Mouse (Mus musculus) midbrain, embryonic 13.5 days (tissue): ENCODE measurements around the gene Cldn10. TPM values are rescaled to one million over a fixed set of nuclear protein-coding genes. Genes with fewer than 3 reads are reported as not detected.
A peak's percentile ranks its signal among the peaks of the same experiment; 100 is the strongest.

ENCODE experiments used
- ATAC-seq: fragments of 200-750 bp; cut with Nextera tagmentation; 2 replicates; pipeline ENCODE4 v1.8.0; 2017; ENCODE audit warnings: mild to moderate bottlenecking, moderate TSS enrichment, moderate library complexity
- H3K27ac ChIP-seq: fragments of 300-500 bp; sonication (generic); 2 replicates; pipeline ENCODE4 v1.5.1; 2015; ENCODE audit warnings: inconsistent platforms, mild to moderate bottlenecking, moderate library complexity
- H3K27me3 ChIP-seq: fragments of 300-500 bp; sonication (generic); 2 replicates; pipeline ENCODE4 v1.6.1; 2015; ENCODE audit warnings: mild to moderate bottlenecking, inconsistent platforms
- H3K36me3 ChIP-seq: fragments of 300-500 bp; sonication (generic); 2 replicates; pipeline ENCODE4 v1.6.1; 2015; ENCODE audit warnings: mild to moderate bottlenecking, inconsistent platforms
- H3K4me1 ChIP-seq: fragments of 300-500 bp; sonication (generic); replicated peaks from 2 replicates; pipeline ENCODE4 v1.6.1; 2015; ENCODE audit warnings: inconsistent platforms
- H3K4me2 ChIP-seq: fragments of 300-500 bp; sonication (generic); replicated peaks from 2 replicates; pipeline ENCODE4 v1.6.1; 2015; ENCODE audit warnings: moderate library complexity, mild to moderate bottlenecking, inconsistent platforms
- H3K4me3 ChIP-seq: fragments of 300-500 bp; sonication (generic); replicated peaks from 2 replicates; pipeline ENCODE4 v1.5.1; 2015; ENCODE audit warnings: mild to moderate bottlenecking, inconsistent platforms
- H3K9ac ChIP-seq: fragments of 300-500 bp; sonication (generic); replicated peaks from 2 replicates; pipeline ENCODE4 v1.6.1; 2015; ENCODE audit warnings: mild to moderate bottlenecking, inconsistent platforms
- H3K9me3 ChIP-seq: fragments of 300-500 bp; sonication (generic); 2 replicates; pipeline ENCODE4 v1.6.1; 2016; ENCODE audit warnings: mild to moderate bottlenecking, inconsistent platforms
- WGBS: fragments of 180-500 bp; shearing (Covaris S2); methylation state at CpG from one replicate; pipeline ENCODE4 v1.1.7; 2015; 5-methylcytosine and 5-hydroxymethylcytosine counted together
- polyA plus RNA-seq: library from polyadenylated mRNA; unstranded; fragments of >200 nt; fragmentation: Nextera tagmentation; extraction: Ambion mirVana; gene quantifications from 2 replicates; pipeline ENCODE4 v1.2.1, GENCODE M21; 2015

The Cldn10 gene
- polyA plus RNA-seq, 1 experiment from 2014 or later = 1.0 TPM

DNA sequence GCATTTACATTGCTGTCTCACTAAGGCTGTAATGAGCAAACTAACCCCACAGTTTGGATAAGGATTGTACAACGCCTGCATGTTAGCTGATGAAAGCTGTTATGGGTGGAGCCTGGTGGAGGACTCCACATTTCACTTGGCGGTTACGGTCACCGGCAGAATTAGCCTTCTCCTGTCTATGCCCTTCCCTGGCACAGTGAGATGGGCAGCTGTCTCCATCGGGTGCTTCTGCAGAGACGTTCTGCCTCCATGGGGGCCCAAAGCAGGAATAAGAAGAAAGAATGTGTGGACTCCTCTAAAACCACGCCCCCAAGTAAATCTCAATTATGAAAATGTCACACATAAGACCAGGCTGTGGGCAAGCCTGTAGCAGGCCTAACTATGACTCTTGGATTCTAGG lies 21.8 kb upstream of the Cldn10 start:
- no peaks in the 10 kb centered on the region for H3K36me3 ChIP-seq
- no peak for ATAC-seq
- H3K27ac ChIP-seq = no peak overlapping the region
- H3K4me2 ChIP-seq = no peak overlapping the region
- 79% methylated on average over 7 of the region's 7 CpGs for WGBS
- no peak overlapping the region for H3K9ac ChIP-seq
- H3K27me3 ChIP-seq = peaks cover 19% of the 10 kb centered on the region
- no peak overlapping the region for H3K4me3 ChIP-seq
- no peaks in the 10 kb centered on the region for H3K4me1 ChIP-seq
- H3K9me3 ChIP-seq = no peaks in the 10 kb centered on the region

- Histone ChIP-seq H3K9me3 (no peaks in the 10 kb centered on the region), H3K4me1 (no peaks in the 10 kb centered on the region), H3K36me3 (no peaks in the 10 kb centered on the region), H3K4me2 (no peak overlapping the region), H3K4me3 (no peak overlapping the region), H3K27ac (no peak overlapping the region), H3K27me3 (peaks cover 19% of the 10 kb centered on the region), H3K9ac (no peak overlapping the region)
- 84% methylated on average over 5 of the region's 5 CpGs for WGBS
- no peak for ATAC-seq
Measured at GRCm38 (mm10) chr14:118766368-118766767, 21.3 kb upstream of the Cldn10 start.

GRCm38 (mm10) chr14:118767673-118768353 lies 19.9 kb upstream of the Cldn10 start:
- H3K4me3 ChIP-seq = no peak overlapping the region
- H3K27ac ChIP-seq = no peak overlapping the region
- H3K9me3 ChIP-seq = no peaks in the 10 kb centered on the region
- WGBS = 35% methylated on average over 14 of the region's 14 CpGs
- no peaks in the 10 kb centered on the region for H3K4me1 ChIP-seq
- peaks cover 19% of the 10 kb centered on the region for H3K27me3 ChIP-seq
- no peak overlapping the region for H3K4me2 ChIP-seq
- H3K36me3 ChIP-seq = no peaks in the 10 kb centered on the region
- no peak overlapping the region for H3K9ac ChIP-seq
- peak; percentile 93 for ATAC-seq

- H3K36me3 ChIP-seq = no peaks in the 10 kb centered on the region
- H3K27ac ChIP-seq = no peak overlapping the region
- H3K4me2 ChIP-seq = no peak overlapping the region
- peak; percentile 18; the same call in 1 of the 2 replicates for ATAC-seq
- peaks cover 19% of the 10 kb centered on the region for H3K27me3 ChIP-seq
- no peak overlapping the region for H3K9ac ChIP-seq
- no peak overlapping the region for H3K4me3 ChIP-seq
- WGBS = 56% methylated on average over 17 of the region's 17 CpGs
- no peaks in the 10 kb centered on the region for H3K4me1 ChIP-seq
- no peaks in the 10 kb centered on the region for H3K9me3 ChIP-seq
Measured at GRCm38 (mm10) chr14:118768354-118768713, 19.4 kb upstream of the Cldn10 start.

DNA sequence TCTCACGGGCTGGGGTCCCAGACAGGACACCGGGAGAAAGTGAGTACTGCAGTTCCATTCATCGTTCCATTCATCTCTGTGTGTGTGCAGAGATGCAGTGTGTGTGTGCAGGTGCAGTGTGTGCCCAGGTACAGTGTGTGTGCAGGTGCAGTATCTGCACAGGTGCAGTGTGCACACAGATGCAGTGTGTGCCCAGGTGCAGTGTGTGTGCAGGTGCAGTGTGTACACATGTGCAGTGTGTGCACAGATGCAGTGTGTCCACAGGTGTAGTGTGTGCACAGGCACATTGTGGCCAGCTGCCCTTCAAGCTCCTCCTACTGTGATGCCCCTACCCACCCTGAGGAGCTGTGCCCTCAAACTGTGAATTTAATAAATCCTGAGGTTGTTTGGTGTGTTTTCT lies 14.0 kb upstream of the Cldn10 start:
- H3K4me1 ChIP-seq = no peaks in the 10 kb centered on the region
- H3K27me3 ChIP-seq = peaks cover 11% of the 10 kb centered on the region; the same call in 1 of the 2 replicates
- 98% methylated on average over 3 of the region's 3 CpGs for WGBS
- H3K4me3 ChIP-seq = no peak overlapping the region
- H3K36me3 ChIP-seq = no peaks in the 10 kb centered on the region
- no peaks in the 10 kb centered on the region for H3K9me3 ChIP-seq
- no peak overlapping the region for H3K4me2 ChIP-seq
- ATAC-seq = no peak
- H3K9ac ChIP-seq = no peak overlapping the region
- no peak overlapping the region for H3K27ac ChIP-seq

- H3K4me3 ChIP-seq = no peak overlapping the region
- 84% methylated on average over 12 of the region's 12 CpGs for WGBS
- ATAC-seq = no peak
- H3K9me3 ChIP-seq = no peaks in the 10 kb centered on the region
- no peaks in the 10 kb centered on the region; the same call in 1 of the 2 replicates for H3K27me3 ChIP-seq
- H3K9ac ChIP-seq = no peak overlapping the region
- H3K4me2 ChIP-seq = no peak overlapping the region
- no peaks in the 10 kb centered on the region for H3K36me3 ChIP-seq
- no peak overlapping the region for H3K27ac ChIP-seq
- H3K4me1 ChIP-seq = no peaks in the 10 kb centered on the region
Measured at GRCm38 (mm10) chr14:118774507-118775428, 12.9 kb upstream of the Cldn10 start.

DNA sequence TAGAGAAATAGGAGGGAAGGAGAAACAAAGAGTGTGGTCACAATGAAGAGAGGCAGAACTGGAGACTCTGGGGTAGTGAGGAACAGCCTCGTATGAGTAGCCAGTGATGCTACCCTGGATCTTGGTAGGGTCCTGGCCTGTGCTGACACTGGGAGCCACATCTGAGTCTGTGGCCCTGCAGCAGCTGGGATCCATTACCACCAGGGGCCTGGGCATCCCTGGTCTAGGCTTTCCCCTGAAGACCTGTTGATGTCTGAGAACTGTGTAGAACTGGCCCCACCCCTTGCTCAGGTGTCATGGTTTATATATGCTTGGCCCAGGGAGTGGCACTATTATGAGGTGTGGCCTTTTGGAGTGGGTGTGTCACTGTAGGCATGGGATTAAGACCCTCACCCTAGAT lies 12.2 kb upstream of the Cldn10 start:
- no peak overlapping the region for H3K27ac ChIP-seq
- H3K27me3 ChIP-seq = no peaks in the 10 kb centered on the region
- no peak overlapping the region for H3K4me2 ChIP-seq
- H3K4me1 ChIP-seq = no peaks in the 10 kb centered on the region
- ATAC-seq = no peak
- no peak overlapping the region for H3K9ac ChIP-seq
- 85% methylated on average over 1 of the region's 1 CpGs for WGBS
- H3K36me3 ChIP-seq = no peaks in the 10 kb centered on the region
- no peaks in the 10 kb centered on the region for H3K9me3 ChIP-seq
- no peak overlapping the region for H3K4me3 ChIP-seq

GRCm38 (mm10) chr14:118776372-118776771 lies 11.3 kb upstream of the Cldn10 start:
- H3K27me3 ChIP-seq = no peaks in the 10 kb centered on the region
- H3K9me3 ChIP-seq = no peaks in the 10 kb centered on the region
- no peak overlapping the region for H3K9ac ChIP-seq
- no peaks in the 10 kb centered on the region for H3K4me1 ChIP-seq
- ATAC-seq = peak; percentile 34; the same call in 1 of the 2 replicates
- no peak overlapping the region for H3K27ac ChIP-seq
- no peak overlapping the region for H3K4me2 ChIP-seq
- no peak overlapping the region for H3K4me3 ChIP-seq
- WGBS = 87% methylated on average over 2 of the region's 2 CpGs
- no peaks in the 10 kb centered on the region for H3K36me3 ChIP-seq

DNA sequence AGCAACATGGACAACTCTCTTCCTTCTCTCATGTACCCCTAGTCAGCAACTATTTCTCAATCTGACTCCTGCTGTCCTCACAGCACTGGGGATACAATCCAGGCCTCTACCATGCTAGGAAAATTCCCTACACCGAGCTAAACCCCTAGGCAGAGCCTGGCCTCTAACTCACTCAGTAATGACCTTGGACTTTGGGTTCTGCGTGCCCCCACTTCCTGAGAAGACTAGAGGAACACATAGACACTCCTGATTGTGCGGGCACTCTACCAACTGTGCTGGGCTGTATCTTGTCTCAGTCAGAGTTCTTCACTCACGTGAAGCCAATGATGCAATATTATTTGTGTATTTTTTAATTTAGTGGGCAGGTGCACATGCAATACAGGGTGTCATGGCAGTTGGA lies 10.2 kb upstream of the Cldn10 start:
- Histone ChIP-seq H3K36me3 (no peaks in the 10 kb centered on the region), H3K27ac (no peak overlapping the region), H3K4me1 (no peaks in the 10 kb centered on the region), H3K9me3 (no peaks in the 10 kb centered on the region), H3K9ac (no peak overlapping the region), H3K4me3 (no peak overlapping the region), H3K4me2 (no peak overlapping the region), H3K27me3 (no peaks in the 10 kb centered on the region)
- no peak for ATAC-seq
- 91% methylated on average over 4 of the region's 4 CpGs for WGBS

DNA sequence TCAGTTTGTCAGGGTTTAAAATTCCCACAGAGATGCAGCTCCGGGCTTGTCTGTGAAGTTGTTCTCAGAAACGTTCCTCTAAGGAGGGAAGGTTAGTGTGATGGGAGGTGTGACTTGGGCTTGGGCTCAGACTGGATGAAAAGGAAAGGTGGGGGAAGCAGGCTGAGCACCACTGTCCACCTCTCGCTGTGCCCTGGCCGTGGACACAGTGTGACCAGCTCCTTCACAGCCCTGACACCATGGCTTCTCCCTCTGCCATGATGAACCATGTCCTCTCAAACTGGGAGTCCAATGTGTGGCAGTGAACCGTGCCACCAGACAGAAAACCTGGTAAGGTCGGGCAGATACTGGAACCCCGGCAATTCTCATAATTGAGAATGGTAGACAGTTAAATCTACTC lies 6.1 kb upstream of the Cldn10 start:
- Histone ChIP-seq H3K27ac (no peak overlapping the region), H3K9ac (no peak overlapping the region), H3K9me3 (no peaks in the 10 kb centered on the region), H3K27me3 (no peaks in the 10 kb centered on the region), H3K4me1 (0 out of 2 replicates have a peak, but pooled peaks cover 5% of the 10 kb centered on the region), H3K36me3 (no peaks in the 10 kb centered on the region), H3K4me3 (no peak overlapping the region), H3K4me2 (no peak overlapping the region)
- WGBS = 91% methylated on average over 7 of the region's 7 CpGs
- no peak for ATAC-seq

DNA sequence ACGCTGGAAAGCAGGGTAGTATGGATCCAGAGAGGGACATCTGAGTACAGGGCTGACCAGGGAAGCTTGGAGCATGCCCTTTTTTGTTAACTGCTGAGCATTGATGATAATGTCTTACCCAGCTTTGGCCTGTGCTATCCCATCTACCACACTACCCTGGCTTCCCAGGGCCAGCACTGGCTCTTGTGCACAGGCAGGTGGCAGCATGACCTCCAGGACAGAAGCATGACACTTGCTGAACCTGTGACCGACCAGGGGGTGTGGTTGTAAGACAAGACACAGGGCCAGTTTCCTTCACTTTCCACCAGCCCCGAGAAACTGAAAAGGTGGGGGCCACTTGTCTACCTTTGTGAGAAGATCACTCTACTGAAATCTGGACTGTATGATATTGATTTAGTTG lies 5.5 kb upstream of the Cldn10 start:
- Histone ChIP-seq H3K4me1 (0 out of 2 replicates have a peak, but pooled peaks cover 5% of the 10 kb centered on the region), H3K9me3 (no peaks in the 10 kb centered on the region), H3K4me2 (no peak overlapping the region), H3K4me3 (no peak overlapping the region), H3K36me3 (no peaks in the 10 kb centered on the region), H3K27me3 (no peaks in the 10 kb centered on the region), H3K9ac (no peak overlapping the region), H3K27ac (no peak overlapping the region)
- no peak for ATAC-seq
- 75% methylated on average over 3 of the region's 3 CpGs for WGBS

DNA sequence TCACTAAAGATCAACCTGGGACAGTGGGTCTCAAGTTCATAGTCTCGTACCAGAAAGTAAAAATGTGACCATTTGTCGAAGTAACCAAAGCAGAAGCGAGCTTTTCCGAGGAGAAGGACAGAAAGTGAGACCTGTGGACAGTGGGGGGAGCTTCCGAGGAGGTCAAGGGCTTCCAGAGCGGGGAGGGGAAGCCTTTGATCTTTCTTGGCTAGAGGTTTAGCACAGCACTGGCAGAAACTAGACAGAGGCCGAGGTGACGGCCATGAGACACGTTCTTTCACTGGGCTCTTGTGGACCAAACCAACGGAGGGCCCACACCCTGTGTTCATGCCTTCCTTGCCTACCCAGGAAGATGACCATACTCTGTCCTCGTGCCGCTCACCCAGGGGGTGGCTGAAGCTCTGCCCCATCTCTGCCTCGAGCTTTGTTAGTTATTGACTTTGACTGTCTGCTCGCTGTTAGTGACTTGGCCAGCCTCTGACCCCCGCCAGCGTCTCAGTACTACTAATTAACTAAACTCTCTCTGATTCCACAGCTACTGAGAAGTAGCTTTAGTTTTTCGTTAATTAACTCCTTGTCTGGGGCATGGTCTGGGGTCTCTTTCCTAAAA lies 4.3 kb upstream of the Cldn10 start:
- no peak overlapping the region for H3K4me2 ChIP-seq
- no peaks in the 10 kb centered on the region for H3K27me3 ChIP-seq
- H3K4me3 ChIP-seq = no peak overlapping the region
- H3K9ac ChIP-seq = no peak overlapping the region
- no peaks in the 10 kb centered on the region for H3K36me3 ChIP-seq
- no peak for ATAC-seq
- 71% methylated on average over 17 of the region's 17 CpGs for WGBS
- no peak overlapping the region for H3K27ac ChIP-seq
- H3K9me3 ChIP-seq = no peaks in the 10 kb centered on the region
- H3K4me1 ChIP-seq = 0 out of 2 replicates have a peak, but pooled peaks cover 5% of the 10 kb centered on the region
